Mouse (Mus musculus) lung, postnatal 0 days (tissue): ENCODE results near the gene 0610009B22Rik. TPM values are rescaled to one million over a fixed set of nuclear protein-coding genes. Genes with fewer than 3 reads are reported as not detected.

ENCODE experiments used
- ATAC-seq: fragments of 200-750 bp; cut with Nextera tagmentation; 2 replicates; pipeline ENCODE4 v1.8.0; 2017; ENCODE audit warnings: moderate library complexity
- DNase-seq: peaks from one replicate; pipeline ENCODE4 v3.0.0-alpha.2; 2016; ENCODE audit warnings: low spot score
- H3K27ac ChIP-seq: fragments of 300-500 bp; sonication (generic); 2 replicates; pipeline ENCODE4 v1.5.1; 2014; ENCODE audit warnings: antibody characterized with exemption, mild to moderate bottlenecking, low read length, mixed read lengths
- H3K27me3 ChIP-seq: fragments of 300-500 bp; sonication (generic); replicated peaks from 2 replicates; pipeline ENCODE4 v1.6.1; 2014; ENCODE audit warnings: low read length, mixed read lengths; ENCODE audit not compliant: insufficient read depth
- H3K36me3 ChIP-seq: fragments of 300-500 bp; sonication (generic); 2 replicates; pipeline ENCODE4 v1.6.1; 2014; ENCODE audit warnings: low read length, mixed read lengths; ENCODE audit not compliant: insufficient read depth
- H3K4me1 ChIP-seq: fragments of 300-500 bp; sonication (generic); 2 replicates; pipeline ENCODE4 v1.6.1; 2014; ENCODE audit warnings: antibody characterized with exemption, low read depth, low read length, mixed read lengths; ENCODE audit not compliant: insufficient read depth
- H3K4me2 ChIP-seq: fragments of 300-500 bp; sonication (generic); replicated peaks from 2 replicates; pipeline ENCODE4 v1.6.1; 2014; ENCODE audit warnings: low read depth, mild to moderate bottlenecking, low read length, moderate library complexity, mixed read lengths
- H3K4me3 ChIP-seq: fragments of 300-500 bp; sonication (generic); 2 replicates; pipeline ENCODE4 v1.5.1; 2014; ENCODE audit warnings: low read depth, low read length
- H3K9ac ChIP-seq: fragments of 300-500 bp; sonication (generic); replicated peaks from 2 replicates; pipeline ENCODE4 v1.6.1; 2014; ENCODE audit warnings: low read depth, mild to moderate bottlenecking
- H3K9me3 ChIP-seq: fragments of 300-500 bp; sonication (generic); 2 replicates; pipeline ENCODE4 v1.6.1; 2016; ENCODE audit warnings: low read length, mixed read lengths
- CTCF ChIP-seq: IDR thresholded peaks from 2 replicates; pipeline ENCODE4 v1.5.1; 2016; ENCODE audit warnings: antibody characterized with exemption, mild to moderate bottlenecking
- EP300 ChIP-seq: IDR thresholded peaks from 2 replicates; pipeline ENCODE4 v1.6.1; 2016; ENCODE audit warnings: antibody characterized with exemption, mild to moderate bottlenecking, control low read depth
- WGBS: fragments of 180-500 bp; shearing (Covaris S2); extraction: QIAGEN DNeasy Blood & Tissue Kit; methylation state at CpG from one replicate; pipeline ENCODE4 v1.1.7; 2014; 5-methylcytosine and 5-hydroxymethylcytosine counted together
- polyA plus RNA-seq: library from polyadenylated mRNA; unstranded; fragments of >200 nt; fragmentation: Nextera tagmentation; extraction: Ambion mirVana; gene quantifications from 2 replicates; pipeline ENCODE4 v1.2.1, GENCODE M21; 2015

Gene 0610009B22Rik
- polyA plus RNA-seq, 1 experiment from 2014 or later = 95.9 TPM

GRCm38 (mm10) chr11:51656798-51657521 is 31.7 kb downstream of the 0610009B22Rik start:
- Histone ChIP-seq H3K4me3 (no peak overlapping the region), H3K27me3 (no peaks in the 10 kb centered on the region), H3K4me1 (no peaks in the 10 kb centered on the region; the same call in 1 of the 2 replicates), H3K27ac (peak overlapping the region; percentile 29; the same call in 1 of the 2 replicates), H3K4me2 (no peak overlapping the region), H3K9me3 (no peaks in the 10 kb centered on the region), H3K9ac (no peak overlapping the region), H3K36me3 (no peaks in the 10 kb centered on the region)
- ATAC-seq (peak; percentile 54), DNase-seq (no peak)
- TF ChIP-seq EP300 (no peak), CTCF (no peak)
- WGBS = 54% methylated on average over 10 of the region's 10 CpGs

GRCm38 (mm10) chr11:51654891-51655290 is 33.8 kb downstream of the 0610009B22Rik start:
- Histone ChIP-seq H3K4me1 (no peaks in the 10 kb centered on the region; the same call in 1 of the 2 replicates), H3K4me2 (no peak overlapping the region), H3K9me3 (no peaks in the 10 kb centered on the region), H3K27me3 (no peaks in the 10 kb centered on the region), H3K27ac (no peak overlapping the region), H3K9ac (no peak overlapping the region), H3K4me3 (no peak overlapping the region), H3K36me3 (no peaks in the 10 kb centered on the region)
- TF ChIP-seq EP300 = no peak
- TF ChIP-seq CTCF = no peak
- 89% methylated on average over 3 of the region's 3 CpGs for WGBS
- ATAC-seq = no peak
- DNase-seq = no peak

- H3K4me1 ChIP-seq = no peaks in the 10 kb centered on the region; the same call in 1 of the 2 replicates
- H3K9ac ChIP-seq = no peak overlapping the region
- no peak for ATAC-seq
- no peak overlapping the region for H3K4me2 ChIP-seq
- no peak overlapping the region for H3K4me3 ChIP-seq
- H3K27ac ChIP-seq = no peak overlapping the region
- TF ChIP-seq CTCF (no peak), EP300 (no peak)
- H3K27me3 ChIP-seq = no peaks in the 10 kb centered on the region
- no peaks in the 10 kb centered on the region for H3K36me3 ChIP-seq
- WGBS = 78% methylated on average over 6 of the region's 6 CpGs
- no peak for DNase-seq
- no peaks in the 10 kb centered on the region for H3K9me3 ChIP-seq
Observed at GRCm38 (mm10) chr11:51653736-51654135, 34.9 kb downstream of the 0610009B22Rik start.

GRCm38 (mm10) chr11:51652889-51653418 is 35.7 kb downstream of the 0610009B22Rik start:
- Histone ChIP-seq H3K36me3 (no peaks in the 10 kb centered on the region), H3K9me3 (no peaks in the 10 kb centered on the region), H3K9ac (no peak overlapping the region), H3K4me3 (no peak overlapping the region), H3K4me1 (no peaks in the 10 kb centered on the region), H3K4me2 (no peak overlapping the region), H3K27ac (no peak overlapping the region), H3K27me3 (no peaks in the 10 kb centered on the region)
- no peak for ATAC-seq
- no peak for DNase-seq
- WGBS = 97% methylated on average over 4 of the region's 4 CpGs
- TF ChIP-seq CTCF = no peak
- TF ChIP-seq EP300 = no peak

- H3K27me3 ChIP-seq = no peaks in the 10 kb centered on the region
- H3K9ac ChIP-seq = peak within 1 kb of the TSS; percentile 74
- peak; percentile 85 for DNase-seq
- peaks cover under 1% of the 10 kb centered on the region; the same call in 1 of the 2 replicates for H3K4me1 ChIP-seq
- peak within 1 kb of the TSS; percentile 69 for H3K4me3 ChIP-seq
- H3K9me3 ChIP-seq = no peaks in the 10 kb centered on the region
- WGBS = 1% methylated on average over 58 of the region's 70 CpGs
- TF ChIP-seq EP300 (no peak), CTCF (peak; percentile 20)
- peak within 1 kb of the TSS; percentile 83 for H3K27ac ChIP-seq
- no peaks in the 10 kb centered on the region for H3K36me3 ChIP-seq
- H3K4me2 ChIP-seq = peak within 1 kb of the TSS; percentile 91
- peak; percentile 85 for ATAC-seq
Observed at GRCm38 (mm10) chr11:51650691-51651515, 37.8 kb downstream of the 0610009B22Rik start, which contains the start of the genes N4bp3 and D930048N14Rik. Gene N4bp3 (minus strand): TSS chr11:51650842. Gene D930048N14Rik (plus strand): TSS chr11:51650954.

- peak; percentile 8 for ATAC-seq
- WGBS = 2% methylated on average over 28 of the region's 30 CpGs
- TF ChIP-seq CTCF = 0 out of 2 replicates have a peak, but pooled peaks have one; percentile 2
- no peak for TF ChIP-seq EP300
Observed at GRCm38 (mm10) chr11:51650261-51650660, 38.4 kb downstream of the 0610009B22Rik start.

More at GRCm38 (mm10) chr11:51650261-51650660, 38.4 kb downstream of the 0610009B22Rik start:
- peak overlapping the region; percentile 69 for H3K4me3 ChIP-seq
- H3K36me3 ChIP-seq = no peaks in the 10 kb centered on the region
- H3K9me3 ChIP-seq = no peaks in the 10 kb centered on the region
- DNase-seq = peak; percentile 20
- peak overlapping the region; percentile 74 for H3K9ac ChIP-seq
- H3K27ac ChIP-seq = peak overlapping the region; percentile 83
- H3K4me1 ChIP-seq = peaks cover 6% of the 10 kb centered on the region; the same call in 1 of the 2 replicates
- H3K4me2 ChIP-seq = peak overlapping the region; percentile 91
- H3K27me3 ChIP-seq = no peaks in the 10 kb centered on the region
